In genomic region chr11:46125835-46126229, GRCm38 (mm10) we compare ENCODE assay signal across 22 mouse cellular contexts. TPM values are rescaled to one million over a fixed set of nuclear protein-coding genes. Genes with fewer than 3 reads are reported as not detected.
DNase-seq lines count a peak whose midpoint lies in the region; ATAC-seq lines count a peak whose summit lies in the region.
"Had no signal": no experiment of that assay in that cellular context is flagged by ENCODE, and none has a peak within 500 bp of the region (broad histone marks: within the 10 kb centered on the region; RNA-seq: fewer than 3 reads in every experiment).

No protein-coding gene starts in this region.

- DNase-seq in spleen, postnatal 36 days (ENCODE audit: low spot score in 2 of 2) = peak; percentile 45 to 65
- no peak for DNase-seq in spleen, postnatal 14 days (ENCODE audit: low spot score in 2 of 2)
- DNase-seq in induced T-regulatory cell, adult 2 months (ENCODE audit: low read depth) = peak; percentile 62
- DNase-seq in thymus, postnatal 10 days (ENCODE audit: low spot score in 2 of 2) = no peak
- DNase-seq in gastrocnemius, postnatal 25 days = no peak
- no peak for DNase-seq in natural killer cell, adult 2 months (ENCODE audit: low spot score in 2 of 2)
- DNase-seq: adrenal gland, postnatal 14 days; cerebellum, adult 18-20 months; cerebellum, postnatal 10 days; forebrain, postnatal 0 days; gastrocnemius, postnatal 14 days; heart, postnatal 4 days had no signal

- peak; percentile 16 for ATAC-seq in CD4-positive, CD25-positive, alpha-beta regulatory T cell, adult 4 months
- ATAC-seq: activated CD4-positive, CD25-positive, alpha-beta regulatory T cell, adult 4 months; forebrain, embryonic 13.5 days; forebrain, postnatal 0 days; hindbrain, embryonic 16.5 days; intestine, embryonic 15.5 days; Patski had no signal

RNA-seq across cellular contexts. Expression of gene Nipal4, which starts 40.5 kb away (rescaled TPM):
- under 1 TPM in 1 of 2 experiments, not detected in 1; 0.27 TPM for polyA plus RNA-seq in CD4-positive, CD25-positive, alpha-beta regulatory T cell, adult 4 months (2017; shearing (Covaris generic))
- not detected for total RNA-seq in gastrocnemius, postnatal 25 days (2021)
- total RNA-seq: adrenal gland, adult 18-20 months; adrenal gland, postnatal 14 days; gastrocnemius, adult 18-20 months; granulocyte monocyte progenitor cell, adult 5-6 weeks; MEL had no signal
- polyA plus RNA-seq: Patski had no signal

Comparison
In these comparisons a context has a peak if more than half of its experiments do, and no peak if none do; other contexts are left out.
1. DNase-seq: peak in spleen, postnatal 36 days (2 of 2) and induced T-regulatory cell, adult 2 months (single experiment); none in spleen, postnatal 14 days (0 of 2), thymus, postnatal 10 days (0 of 2), gastrocnemius, postnatal 25 days (single experiment) and natural killer cell, adult 2 months (0 of 2).